Mouse (Mus musculus) left cerebral cortex, adult 9 months (tissue): ENCODE data around the gene Tnk1.

Source experiments
- DNase-seq, 2 experiments: peaks; one replicate each; pipeline ENCODE4 v3.0.0; 2022; ENCODE audit warnings: low spot score in 2 of 2

The Tnk1 gene

DNA sequence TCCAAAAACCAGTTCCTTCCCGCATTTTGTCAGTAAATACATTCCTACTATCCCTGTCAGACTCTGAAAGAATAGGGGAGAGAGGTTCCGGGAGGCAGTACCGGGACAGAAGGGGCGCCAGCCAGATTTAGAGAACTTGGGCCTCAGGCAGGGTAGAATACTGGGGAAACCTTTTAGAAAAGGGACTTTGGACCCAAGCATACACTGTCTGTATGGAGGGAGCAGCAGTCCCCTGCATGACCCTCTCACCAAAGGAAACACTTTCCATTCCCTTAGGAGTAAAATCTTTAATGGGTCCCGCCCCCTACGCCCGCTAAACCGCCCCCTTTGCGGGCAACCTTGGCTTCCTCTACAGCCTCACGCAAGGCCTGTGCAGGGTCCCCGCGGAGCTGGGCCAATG lies 55.2 kb downstream of the Tnk1 start:
- no peak for DNase-seq

DNA sequence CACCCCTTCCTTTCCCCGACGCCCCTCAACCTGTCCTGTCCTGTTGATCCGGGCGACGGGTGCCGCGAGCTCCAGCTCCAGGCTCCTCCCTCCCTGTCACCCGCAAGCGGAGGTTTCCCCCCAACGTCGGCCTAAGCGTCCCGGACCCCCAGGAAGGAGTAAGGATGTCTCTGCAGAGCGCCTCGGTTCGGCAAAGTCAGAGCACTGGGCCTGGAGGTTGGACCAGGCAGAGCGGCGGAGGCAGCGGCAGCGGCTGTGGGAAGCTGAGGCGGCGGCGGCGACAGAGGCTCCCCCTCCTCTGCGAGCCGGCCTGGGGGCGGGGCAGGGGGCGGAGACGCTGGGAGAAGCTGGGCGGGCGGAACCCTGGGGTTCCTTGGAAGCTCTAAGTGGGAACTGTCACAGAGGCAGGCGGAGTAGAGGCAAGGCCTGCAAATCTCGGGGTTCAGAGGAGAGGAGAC lies 55.9 kb downstream of the Tnk1 start:
- peak in 1 of 2 experiments; percentile 60 for DNase-seq

DNA sequence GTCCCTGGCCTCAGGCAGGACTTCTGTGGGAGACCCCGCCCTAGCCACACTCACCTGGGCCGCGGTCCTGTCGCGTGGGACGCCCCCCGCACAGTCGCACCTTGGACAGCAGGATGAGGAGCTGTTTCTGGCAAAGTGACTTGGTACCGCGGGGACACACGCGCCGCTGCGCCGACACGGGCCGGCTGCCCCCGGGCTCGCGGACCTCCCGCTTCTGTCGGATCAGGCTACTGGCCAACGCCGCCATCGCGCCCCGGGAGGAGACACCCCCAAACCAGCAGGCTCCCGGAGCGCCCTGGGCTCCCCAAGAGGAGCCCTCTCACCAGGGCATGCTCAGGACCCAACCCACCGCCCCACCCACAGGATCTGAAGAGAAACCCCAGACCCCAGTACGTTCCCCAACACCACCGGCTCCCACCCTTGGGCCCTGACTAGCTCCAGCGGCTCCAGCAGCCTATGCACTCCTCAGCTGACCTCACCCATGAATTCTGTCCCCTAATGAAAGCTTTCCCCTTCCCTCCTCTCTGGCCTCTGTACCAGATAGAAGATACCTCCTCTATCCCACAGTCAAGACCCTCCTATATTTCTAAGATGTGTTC lies 57.1 kb downstream of the Tnk1 start, which contains the start of gene Fgf11:
Fgf11 (minus strand) TSS at position 479 of the 599 bp plus-strand sequence.
- DNase-seq = no peak
